Mouse (Mus musculus) kidney, postnatal 14 days (tissue): ENCODE data around the gene Nutm2.
A peak's percentile ranks its signal among the peaks of the same experiment; 100 is the strongest.
"Not testable (repeated sequence)": the region's sequence is repeated elsewhere in the genome, so short reads cannot be mapped to it uniquely, and the experiment has no call there.

Experiments used
- DNase-seq: peaks from one replicate; pipeline ENCODE4 v3.0.0; 2022; ENCODE audit warnings: mixed read lengths

Nutm2 gene

DNA sequence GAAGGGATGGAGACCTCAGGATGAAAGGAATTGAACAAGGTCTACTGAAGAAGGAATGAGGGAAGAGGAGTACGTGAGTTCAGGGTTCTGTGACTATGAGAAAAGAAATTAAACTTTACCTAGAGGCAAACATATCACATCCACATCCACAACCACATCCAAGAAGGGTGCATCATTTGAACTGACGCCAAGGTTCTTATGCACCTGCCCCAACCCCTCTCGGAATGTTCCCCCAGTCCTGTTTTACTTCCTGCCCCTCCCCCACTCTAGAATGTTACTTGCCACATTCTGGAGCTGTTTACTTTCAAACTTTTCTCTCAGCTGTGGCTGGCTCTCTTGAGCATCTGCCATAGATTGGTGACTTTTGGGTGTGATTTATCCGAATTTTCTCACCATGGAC is at the start of gene Nutm2:
Gene Nutm2, plus strand, starts transcription at position 301 of the 400 bp plus-strand sequence.
- DNase-seq: no peak

DNA sequence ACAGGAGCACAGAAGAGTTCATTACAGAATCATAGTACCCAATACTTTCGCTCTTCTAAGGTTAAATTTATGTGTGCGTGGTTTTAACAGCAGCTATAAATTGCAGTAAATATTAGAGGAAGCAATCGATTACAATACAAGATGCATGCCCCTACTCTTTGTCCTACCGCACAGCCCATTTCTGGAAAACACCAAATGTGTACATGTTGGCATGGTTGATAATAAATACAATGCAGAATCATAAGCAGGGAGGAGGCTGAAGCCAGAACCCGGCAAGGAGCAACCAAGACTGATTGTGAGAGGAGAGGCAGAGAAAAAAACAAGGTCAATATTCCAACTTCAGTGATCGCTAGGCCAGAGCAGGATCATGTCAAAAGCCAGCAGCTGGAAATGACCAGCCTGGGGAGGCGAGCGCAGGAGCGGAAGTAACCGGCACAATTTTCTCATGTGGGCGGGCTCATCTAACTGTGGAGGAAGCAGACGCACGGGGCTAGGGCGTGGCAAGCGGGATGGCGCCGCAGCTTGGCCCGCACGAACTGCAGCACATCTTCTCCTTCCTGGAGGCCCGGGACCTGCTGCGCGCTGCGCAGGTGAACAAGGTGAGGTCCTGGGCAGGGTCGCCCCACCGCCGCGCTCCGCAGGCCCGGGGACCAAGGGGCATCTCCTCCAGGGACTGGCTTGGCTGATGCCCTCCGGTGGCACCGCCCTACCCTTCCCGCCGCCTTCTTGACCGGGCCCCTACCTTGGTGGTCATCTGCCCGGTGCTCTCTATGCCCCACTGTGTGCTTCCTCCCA is 49.5 kb upstream of the Nutm2 start, which contains the start of gene Fbxw17:
Gene Fbxw17, plus strand, starts transcription at position 476 of the 795 bp plus-strand sequence.
- peak; percentile 83 for DNase-seq

DNA sequence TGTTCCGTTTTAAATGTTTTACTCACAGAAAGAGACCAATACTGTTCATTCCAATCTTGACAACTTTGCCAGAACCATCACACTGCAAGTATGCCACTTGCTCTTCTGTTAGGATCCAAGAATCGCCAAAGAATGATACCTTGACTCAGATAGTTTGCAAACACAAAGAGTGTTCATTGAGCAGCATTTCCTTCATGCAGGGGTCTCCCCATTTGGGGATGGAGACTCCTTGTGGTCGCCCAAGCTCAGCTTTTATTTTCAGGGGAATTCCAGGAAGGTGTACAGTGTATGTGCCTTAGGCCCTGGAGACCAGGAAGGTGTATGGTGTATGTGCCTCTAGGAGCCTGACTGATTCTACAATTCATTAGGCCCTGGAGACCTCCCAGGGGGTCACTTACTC is 48.7 kb upstream of the Nutm2 start:
- no peak for DNase-seq

DNA sequence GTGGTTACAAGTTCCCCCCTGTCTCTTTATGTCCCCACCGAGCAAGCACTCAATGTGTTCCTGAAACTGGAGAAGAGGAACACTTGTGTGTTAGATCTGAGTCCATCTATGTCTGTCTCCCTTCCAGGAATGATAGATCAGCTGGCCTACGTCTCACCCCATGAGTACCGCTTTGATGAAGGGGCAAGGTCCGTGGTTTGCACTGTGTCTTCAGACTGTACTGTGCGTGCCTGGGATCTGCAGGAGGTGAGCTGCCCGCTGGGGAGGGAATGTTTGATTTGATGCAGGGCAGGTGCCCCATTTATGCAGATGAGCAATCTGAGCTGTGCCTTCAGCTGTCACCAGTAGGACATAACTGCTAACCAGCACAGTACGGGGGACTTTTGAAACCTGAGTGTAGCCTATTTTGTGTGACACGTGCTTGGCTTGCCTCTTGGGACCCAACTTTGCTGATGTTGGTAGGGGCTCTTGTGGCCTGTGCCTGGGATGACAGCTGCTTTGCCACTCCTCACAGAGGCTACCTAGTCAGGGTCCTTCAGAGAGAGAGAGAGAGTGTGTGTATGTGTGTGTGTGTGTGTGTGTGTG is 43.4 kb upstream of the Nutm2 start:
- DNase-seq: peak; percentile 10

DNA sequence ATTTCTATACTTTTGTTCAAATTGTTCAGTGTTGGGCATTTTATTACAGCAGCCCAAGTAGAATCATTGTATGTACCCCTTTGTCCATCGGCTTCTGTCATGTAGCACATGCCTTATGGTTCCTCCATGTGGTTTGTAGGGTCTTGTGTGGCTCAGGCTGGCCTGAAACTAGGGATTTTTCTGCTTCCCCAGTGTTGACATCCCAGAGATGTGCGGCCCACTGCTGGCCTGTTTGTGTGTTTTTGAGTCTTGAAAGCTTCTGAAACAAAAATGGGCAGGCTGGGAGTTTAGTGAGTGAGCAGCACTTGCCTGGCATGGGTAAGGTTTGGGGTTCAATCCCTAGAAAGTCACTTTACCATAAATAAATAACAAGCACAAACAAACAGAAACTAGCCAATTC is 42.6 kb upstream of the Nutm2 start:
- DNase-seq: no peak

DNA sequence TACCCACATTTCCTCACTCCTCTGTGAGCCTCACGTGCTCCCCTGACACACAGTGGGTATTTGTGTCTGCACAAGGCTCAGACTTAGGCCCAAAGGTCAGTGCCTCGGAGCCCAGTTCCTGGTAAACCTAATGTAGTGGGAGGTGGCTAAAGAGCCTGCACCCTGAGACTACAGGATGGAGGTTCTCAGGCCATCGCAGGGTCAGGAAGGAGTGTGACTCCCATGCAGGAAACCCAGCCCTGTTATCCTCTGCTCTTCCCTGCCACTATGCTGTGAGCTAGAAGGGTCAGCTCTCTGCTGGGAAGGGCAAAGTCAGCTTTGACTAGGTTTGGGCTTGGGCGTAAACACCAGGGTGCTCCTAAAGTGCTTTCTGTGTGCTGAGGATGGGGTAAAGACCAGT is 40.4 kb upstream of the Nutm2 start:
- no peak for DNase-seq

DNA sequence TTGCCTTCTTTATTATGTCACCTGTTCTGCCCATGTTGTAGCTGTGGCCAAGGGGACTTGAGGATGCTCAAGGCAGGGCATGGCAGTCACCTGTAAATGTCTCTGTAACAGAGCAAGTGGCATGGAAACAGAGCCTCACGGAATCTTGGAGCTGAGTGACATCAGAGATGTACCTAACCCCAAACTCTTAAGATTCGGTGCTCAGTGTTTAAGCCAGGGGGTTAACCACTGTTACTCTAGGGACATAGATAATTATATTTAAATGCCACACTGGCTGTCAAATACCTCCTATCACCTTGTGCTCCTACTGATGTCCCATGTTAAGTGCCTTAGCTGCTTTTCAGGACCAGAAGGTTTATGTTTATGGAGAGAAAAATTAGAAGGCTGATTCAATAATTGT is 23.3 kb upstream of the Nutm2 start, which contains the start of gene Gm47429:
Gene Gm47429, minus strand, starts transcription at position 101 of the 400 bp plus-strand sequence.
- DNase-seq: no peak

DNA sequence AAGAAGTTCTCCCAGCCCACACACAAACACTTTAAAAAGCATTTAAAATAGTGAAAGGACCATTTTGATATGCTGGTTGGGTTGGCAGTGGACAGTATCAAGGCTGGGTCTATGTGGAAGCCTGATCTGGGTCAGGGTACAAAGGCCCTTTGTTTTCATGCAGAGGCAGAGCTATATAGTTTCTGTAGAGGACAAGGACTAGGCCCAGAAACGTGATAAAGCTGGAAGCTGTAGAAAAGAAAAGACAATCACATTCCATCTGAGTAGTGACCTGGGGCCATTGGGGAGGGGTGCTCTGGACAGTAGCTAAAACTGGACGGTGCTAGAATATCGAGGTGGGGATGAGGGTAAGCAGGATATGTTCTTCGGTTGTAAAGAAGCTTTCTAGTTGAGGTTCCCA is 21.8 kb upstream of the Nutm2 start:
- DNase-seq: no peak

DNA sequence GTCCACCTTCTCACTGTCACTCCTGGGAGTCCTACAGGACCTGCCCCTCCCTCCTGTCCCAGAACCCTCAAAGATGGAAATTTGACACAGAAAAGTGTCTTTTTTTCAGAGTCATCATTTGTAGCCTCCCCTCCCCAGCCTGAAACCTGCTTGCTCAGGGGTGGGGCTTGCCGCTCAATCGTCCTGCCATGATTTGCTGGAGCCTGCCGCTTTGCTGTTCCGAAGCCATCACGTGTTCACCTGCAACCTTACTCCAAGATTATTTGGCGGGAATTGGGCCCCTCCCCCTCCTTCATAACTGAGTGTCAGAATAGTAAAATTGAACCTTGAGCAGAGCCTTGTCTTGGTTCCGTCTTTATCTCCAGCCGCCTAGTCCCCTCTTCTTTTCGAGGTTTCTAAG is 14.8 kb upstream of the Nutm2 start:
- not testable (repeated sequence) for DNase-seq

DNA sequence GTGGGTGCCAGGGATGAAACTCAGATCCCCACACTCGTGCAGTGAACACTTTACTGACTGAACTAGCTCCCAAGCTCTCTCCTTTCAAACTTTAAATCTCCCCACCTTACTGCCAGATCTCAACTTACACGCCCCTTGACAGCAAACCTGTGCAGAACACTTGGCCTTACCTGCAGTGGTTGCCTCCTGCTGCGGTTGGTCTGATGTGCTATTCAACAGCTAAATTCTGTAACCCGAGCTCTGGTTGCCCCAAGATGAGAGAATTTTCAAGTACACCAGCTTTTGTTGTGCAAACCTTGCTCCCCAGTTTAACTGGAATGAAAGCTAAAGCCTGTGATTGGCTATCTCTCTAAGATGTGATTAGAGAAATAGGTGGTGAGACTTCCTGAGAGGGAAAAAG is 13.7 kb upstream of the Nutm2 start:
- no peak for DNase-seq

DNA sequence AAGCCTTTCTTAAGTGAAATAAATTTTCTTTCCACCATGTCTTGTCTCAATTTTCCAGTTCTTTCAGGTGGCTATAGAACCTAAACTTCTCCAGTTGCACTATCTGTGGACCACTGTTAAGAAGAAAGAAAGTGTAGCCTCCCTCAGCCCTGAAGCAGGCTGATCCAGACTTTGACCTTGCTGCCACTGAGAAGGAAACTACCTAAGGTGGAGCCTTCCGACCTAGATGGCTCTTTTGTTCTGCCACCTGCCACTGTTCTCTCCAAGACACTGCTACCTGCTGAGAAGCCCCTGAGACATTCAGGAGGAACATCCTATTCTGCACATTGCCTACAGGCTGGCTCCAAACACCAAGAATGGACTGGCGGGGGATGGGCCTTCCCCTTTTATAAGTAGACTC is 6.7 kb upstream of the Nutm2 start:
- not testable (repeated sequence) for DNase-seq

DNA sequence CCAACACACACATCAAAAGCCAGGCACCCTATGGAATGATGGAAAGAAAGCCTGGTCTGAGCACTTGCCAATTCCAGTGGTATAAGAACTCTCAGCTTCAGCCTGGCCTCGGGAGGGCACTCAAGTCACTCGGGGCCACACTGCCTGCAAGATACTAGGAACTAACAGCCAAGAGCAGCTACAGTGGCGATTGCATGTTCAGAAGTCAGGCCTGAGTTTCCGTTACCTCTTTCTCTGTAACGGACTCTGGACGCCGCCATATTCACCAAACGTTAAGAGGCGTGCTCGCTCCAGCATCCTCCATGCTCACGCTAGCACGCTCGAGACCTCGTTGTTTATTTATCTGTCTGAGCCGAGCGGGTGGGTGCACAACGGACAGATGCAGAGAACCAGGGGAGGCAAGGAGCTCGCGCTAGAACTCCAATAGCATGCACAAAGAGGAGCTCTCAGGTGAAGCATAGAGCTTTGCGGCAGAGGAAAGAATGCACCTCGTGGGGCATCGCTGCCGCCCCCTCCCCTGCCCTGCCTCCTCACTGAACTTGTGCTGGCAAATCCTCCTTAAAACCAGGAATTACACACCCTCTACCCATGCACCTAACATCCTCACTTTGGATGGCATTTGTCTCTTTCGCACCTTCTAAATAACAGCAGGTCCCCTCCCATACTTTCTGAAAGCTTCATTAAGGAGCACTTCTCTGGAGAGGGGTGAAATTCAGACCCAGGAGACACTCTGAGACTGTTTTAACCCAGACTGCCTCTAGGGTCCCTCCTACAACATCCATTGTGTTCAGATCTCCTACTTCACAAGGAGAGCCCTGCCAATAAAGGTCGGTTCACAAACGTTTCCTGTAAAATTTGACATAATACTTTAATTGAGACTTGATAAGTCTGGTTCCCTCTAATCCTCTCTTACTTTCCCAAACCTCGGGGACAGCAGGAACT is 2.2 kb upstream of the Nutm2 start:
- DNase-seq: peak; percentile 18

DNA sequence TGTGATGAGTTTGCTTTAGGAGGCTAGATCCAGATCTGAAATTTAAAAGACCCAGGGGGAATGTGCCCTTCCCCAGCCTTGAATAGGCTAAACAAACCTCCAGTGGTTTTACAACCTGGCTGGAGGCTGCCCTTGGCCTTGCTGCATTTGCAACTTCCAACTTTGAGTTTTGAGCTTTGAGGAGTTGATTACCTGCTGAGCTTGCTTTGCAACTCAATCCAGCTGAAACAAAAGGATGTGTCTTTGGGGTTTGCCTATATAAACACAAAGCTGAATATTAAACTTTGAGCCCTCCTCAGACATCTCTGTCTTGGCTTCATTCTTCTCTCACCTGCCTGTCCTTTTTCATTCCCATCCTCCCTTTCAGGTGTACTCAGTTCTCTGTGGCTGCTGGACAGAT is 21.4 kb downstream of the Nutm2 start:
- not testable (repeated sequence) for DNase-seq

DNA sequence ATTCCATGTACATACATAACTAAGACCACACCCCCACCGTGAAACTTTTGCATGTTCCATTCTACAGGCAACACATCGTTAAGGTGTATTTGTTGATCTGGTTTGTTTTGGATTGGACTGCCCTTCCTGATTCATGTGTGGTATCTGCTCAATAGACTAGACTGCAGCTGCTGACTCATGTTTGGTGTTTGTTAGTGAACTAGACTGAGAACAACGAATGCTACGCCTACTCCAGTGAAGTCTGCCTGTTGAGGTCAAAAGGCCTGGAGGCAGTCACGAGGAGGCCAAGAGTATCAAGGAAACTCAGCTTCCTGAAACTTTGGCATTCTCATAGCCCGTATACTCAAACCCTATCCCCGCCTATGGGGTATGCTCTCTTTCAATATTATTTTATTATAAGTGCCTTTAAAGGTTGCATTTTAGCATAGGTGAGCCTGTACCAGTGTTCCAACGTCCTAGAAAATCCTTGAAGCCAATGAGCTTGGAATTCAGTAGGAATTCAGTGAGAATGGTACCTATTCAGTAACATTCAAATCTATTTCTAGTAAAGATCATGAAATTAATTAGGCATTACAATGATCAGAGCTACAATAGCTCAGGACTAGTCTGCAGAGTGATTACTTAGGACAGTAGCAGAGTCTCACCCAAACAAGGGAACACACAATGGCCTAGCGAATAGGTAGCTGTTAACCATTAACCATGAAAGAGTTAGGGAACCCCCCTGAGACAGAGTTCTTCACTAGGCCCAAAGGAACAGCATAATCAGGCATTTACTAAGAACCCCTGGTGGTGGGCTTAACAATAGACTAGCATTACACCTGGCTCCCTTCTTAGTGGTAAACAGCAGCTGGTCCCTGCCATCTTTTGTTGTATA is 43.6 kb downstream of the Nutm2 start:
- DNase-seq: not testable (repeated sequence)
